Mouse (Mus musculus) cortical plate, adult 2 months (tissue): Measurements from ENCODE around the gene Mmp24.

Experiments
- CTCF ChIP-seq: fragments of 200-500 bp; IDR thresholded peaks from 2 replicates; pipeline ENCODE4 v1.5.1; 2011; ENCODE audit warnings: mild to moderate bottlenecking, control low read depth, low read length; ENCODE audit not compliant: insufficient read depth; ENCODE audit errors: extremely low read depth
- POLR2A ChIP-seq: fragments of 200-500 bp; IDR thresholded peaks from 2 replicates; pipeline ENCODE4 v1.6.1; 2011; ENCODE audit warnings: mild to moderate bottlenecking, low read length, control low read depth; ENCODE audit not compliant: insufficient read depth; ENCODE audit errors: extremely low read depth

- TF ChIP-seq CTCF (no peak), POLR2A (no peak)
These were observed 29.7 kb upstream of the Mmp24 start for GRCm38 (mm10) chr2:155745487-155745886.
